In genomic region chr2:178414261-178415149, GRCm38 (mm10) we compare ENCODE assay signal across 9 mouse cellular contexts. TPM values are rescaled to one million over a fixed set of nuclear protein-coding genes. Genes with fewer than 3 reads are reported as not detected.
A peak's percentile ranks its signal among the peaks of the same experiment; 100 is the strongest.
DNase-seq lines count a peak whose midpoint lies in the region; ATAC-seq lines count a peak whose summit lies in the region.
"Had no signal": no experiment of that assay in that cellular context is flagged by ENCODE, and none has a peak within 500 bp of the region (broad histone marks: within the 10 kb centered on the region; RNA-seq: fewer than 3 reads in every experiment).

Ppp1r3d (minus strand) TSS chr2:178414472.
Fam217b (plus strand) TSS chr2:178414524.

- WGBS in intestine, embryonic 14.5 days, result under 1% methylated on average over 68 of the region's 74 CpGs

- peaks cover 23% of the 10 kb centered on the region for H3K4me1 ChIP-seq in intestine, embryonic 14.5 days (replicated peaks; ENCODE audit: control insufficient read depth, insufficient read depth, low read length)

- H3K9me3 ChIP-seq in intestine, embryonic 14.5 days (ENCODE audit: control insufficient read depth, low read length), result no peaks in the 10 kb centered on the region

- H3K27me3 ChIP-seq in intestine, embryonic 14.5 days (replicated peaks; ENCODE audit: control insufficient read depth, insufficient read depth, low read length), result no peaks in the 10 kb centered on the region

- peak within 1 kb of the TSS; percentile 64 for H3K4me3 ChIP-seq in intestine, embryonic 14.5 days (ENCODE audit: low read depth, low read length)

- H3K9ac ChIP-seq in intestine, embryonic 14.5 days (ENCODE audit: low read length), result peak within 1 kb of the TSS; percentile 66

- intact Hi-C loops in gastrocnemius, postnatal 36 days (cut with DNase I), result loop anchor here (5.0 kb wide), 1 partner anchor 78 kb away; no protein-coding TSS in a partner anchor
- intact Hi-C loops in left cerebral cortex, postnatal 25 days (cut with DNase I), result no loop called here

- peaks cover 6% of the 10 kb centered on the region; the same call in 1 of the 2 replicates for H3K36me3 ChIP-seq in intestine, embryonic 14.5 days (ENCODE audit: control insufficient read depth, insufficient read depth, low read length)

- DNase-seq in ovary, postnatal 14 days (ENCODE audit: low spot score), result peak; percentile 26
- DNase-seq in ovary, postnatal 10 days (ENCODE audit: low spot score), result no peak
- DNase-seq in embryo, embryonic 10 days (ENCODE audit: low spot score), result peak; percentile 57
- DNase-seq in gastrocnemius, postnatal 36 days, result peak; percentile 55 to 58
- peak; percentile 84 for DNase-seq in intestine, embryonic 14.5 days (ENCODE audit: low spot score)
- peak; percentile 75 to 79 for DNase-seq in left cerebral cortex, postnatal 25 days (ENCODE audit: low spot score in 2 of 2)
- peak; percentile 64 for DNase-seq in right cerebral cortex, postnatal 4 days

- peak within 1 kb of the TSS; percentile 81 for H3K27ac ChIP-seq in intestine, embryonic 14.5 days (ENCODE audit: low read depth)

- peak; percentile 86 for ATAC-seq in intestine, embryonic 14.5 days (replicated peaks; ENCODE audit: low FRiP score, low TSS enrichment, low read depth)
- peak; percentile 60 for ATAC-seq in megakaryocyte, adult 5-6 weeks (ENCODE audit: poor library complexity, severe bottlenecking)

- peak within 1 kb of the TSS; percentile 99 for H3K4me2 ChIP-seq in intestine, embryonic 14.5 days (ENCODE audit: low read length)

RNA-seq across cellular contexts. Expression of gene Ppp1r3d, which starts in this region (rescaled TPM):
- total RNA-seq in gastrocnemius, postnatal 36 days (2021), result 1 to 10 TPM; 2.4 to 4.9 TPM
- polyA plus RNA-seq in intestine, embryonic 14.5 days (2014; fragmentation: Nextera tagmentation; extraction: Ambion mirVana), result 4.9 and 5.1 TPM in 2 replicates
- total RNA-seq in left cerebral cortex, postnatal 25 days (2021), result 1 to 10 TPM; 9.8 to 10.0 TPM
- 7.4 and 7.5 TPM in 2 replicates for total RNA-seq in megakaryocyte, adult 5-6 weeks (2015)
- 5.4 and 5.8 TPM in 2 replicates for total RNA-seq in megakaryocyte, adult 5-6 weeks (2017)
- polyA plus RNA-seq: C2C12 had no signal

RNA-seq across cellular contexts. Expression of gene Fam217b, which starts in this region (rescaled TPM):
- total RNA-seq in gastrocnemius, postnatal 36 days (2021), result 1 to 10 TPM; 1.9 to 2.4 TPM
- 6.4 and 9.2 TPM in 2 replicates for polyA plus RNA-seq in intestine, embryonic 14.5 days (2014; fragmentation: Nextera tagmentation; extraction: Ambion mirVana)
- total RNA-seq in left cerebral cortex, postnatal 25 days (2021), result 10 to 100 TPM; 51.1 to 54.2 TPM
- 10.2 and 16.0 TPM in 2 replicates for total RNA-seq in megakaryocyte, adult 5-6 weeks (2015)
- 5.9 and 8.6 TPM in 2 replicates for total RNA-seq in megakaryocyte, adult 5-6 weeks (2017)
- polyA plus RNA-seq: C2C12 had no signal
